Mouse (Mus musculus): ENCODE measurements around the gene Abhd5. TPM values are rescaled to one million over a fixed set of nuclear protein-coding genes. Genes with fewer than 3 reads are reported as not detected.

Abhd5 gene
- total RNA-seq, 2 experiments from 2014 or later, result 15.4 to 18.2 TPM

GRCm38 (mm10) chr9:122345291-122345690, 6.1 kb upstream of the Abhd5 start:
- DNase-seq (ENCODE audit: low spot score in 2 of 2), result no peak

- DNase-seq (ENCODE audit: low spot score in 2 of 2), result no peak
Observed at GRCm38 (mm10) chr9:122346059-122346458, 5.3 kb upstream of the Abhd5 start.

GRCm38 (mm10) chr9:122347882-122348281, 3.5 kb upstream of the Abhd5 start:
- no peak for DNase-seq (ENCODE audit: low spot score in 2 of 2)

GRCm38 (mm10) chr9:122349286-122349685, 2.1 kb upstream of the Abhd5 start:
- no peak for DNase-seq (ENCODE audit: low spot score in 2 of 2)

GRCm38 (mm10) chr9:122350396-122351130, 845 bp upstream of the Abhd5 start:
- DNase-seq (ENCODE audit: low spot score in 2 of 2), result no peak

GRCm38 (mm10) chr9:122352025-122352392, 601 bp downstream of the Abhd5 start:
- DNase-seq (ENCODE audit: low spot score in 2 of 2), result no peak

GRCm38 (mm10) chr9:122352911-122353310, 1.5 kb downstream of the Abhd5 start:
- no peak for DNase-seq (ENCODE audit: low spot score in 2 of 2)

- DNase-seq (ENCODE audit: low spot score in 2 of 2), result no peak
Observed at GRCm38 (mm10) chr9:122354240-122354639, 2.8 kb downstream of the Abhd5 start.

GRCm38 (mm10) chr9:122357073-122357472, 5.7 kb downstream of the Abhd5 start:
- no peak for DNase-seq (ENCODE audit: low spot score in 2 of 2)

- no peak for DNase-seq (ENCODE audit: low spot score in 2 of 2)
Observed at GRCm38 (mm10) chr9:122357626-122358025, 6.2 kb downstream of the Abhd5 start.

GRCm38 (mm10) chr9:122364171-122364570, 12.8 kb downstream of the Abhd5 start:
- no peak for DNase-seq (ENCODE audit: low spot score in 2 of 2)

GRCm38 (mm10) chr9:122370292-122370794, 18.9 kb downstream of the Abhd5 start:
- DNase-seq (ENCODE audit: low spot score in 2 of 2), result no peak

- DNase-seq (ENCODE audit: low spot score in 2 of 2), result no peak
Observed at GRCm38 (mm10) chr9:122372506-122372905, 21.1 kb downstream of the Abhd5 start.

- DNase-seq (ENCODE audit: low spot score in 2 of 2), result no peak
Observed at GRCm38 (mm10) chr9:122372991-122373390, 21.6 kb downstream of the Abhd5 start.

- DNase-seq (ENCODE audit: low spot score in 2 of 2), result no peak
Observed at GRCm38 (mm10) chr9:122378986-122379385, 27.6 kb downstream of the Abhd5 start.

- DNase-seq (ENCODE audit: low spot score in 2 of 2), result no peak
Observed at GRCm38 (mm10) chr9:122380959-122381358, 29.6 kb downstream of the Abhd5 start.

GRCm38 (mm10) chr9:122382006-122382405, 30.6 kb downstream of the Abhd5 start:
- DNase-seq (ENCODE audit: low spot score in 2 of 2), result no peak

- no peak for DNase-seq (ENCODE audit: low spot score in 2 of 2)
Observed at GRCm38 (mm10) chr9:122386015-122386414, 34.6 kb downstream of the Abhd5 start.

- no peak for DNase-seq (ENCODE audit: low spot score in 2 of 2)
Observed at GRCm38 (mm10) chr9:122389287-122389920, 38.0 kb downstream of the Abhd5 start.

GRCm38 (mm10) chr9:122395816-122396215, 44.4 kb downstream of the Abhd5 start:
- no peak for DNase-seq (ENCODE audit: low spot score in 2 of 2)

GRCm38 (mm10) chr9:122397156-122397555, 45.7 kb downstream of the Abhd5 start:
- no peak for DNase-seq (ENCODE audit: low spot score in 2 of 2)

- DNase-seq (ENCODE audit: low spot score in 2 of 2), result peak; percentile 25 to 53
Observed at GRCm38 (mm10) chr9:122398746-122399145, 47.3 kb downstream of the Abhd5 start.

- no peak for DNase-seq (ENCODE audit: low spot score in 2 of 2)
Observed at GRCm38 (mm10) chr9:122401239-122401638, 49.8 kb downstream of the Abhd5 start.
